Mouse (Mus musculus) embryonic fibroblast, embryonic 13.5 days (primary cell): ENCODE measurements around the gene Rinl. TPM values are rescaled to one million over a fixed set of nuclear protein-coding genes. Genes with fewer than 3 reads are reported as not detected.

Experiments used
- H3K27ac ChIP-seq: 2 replicates; pipeline ENCODE4 v1.5.1; 2012; ENCODE audit warnings: low read length, control low read depth, inconsistent platforms; ENCODE audit not compliant: insufficient read depth
- H3K4me1 ChIP-seq: 2 replicates; pipeline ENCODE4 v1.6.1; 2011; ENCODE audit warnings: low read length; ENCODE audit not compliant: control insufficient read depth, insufficient read depth
- H3K4me3 ChIP-seq: 2 replicates; pipeline ENCODE4 v1.5.1; 2011; ENCODE audit warnings: mild to moderate bottlenecking, control low read depth, low read length; ENCODE audit not compliant: insufficient read depth
- CTCF ChIP-seq: IDR thresholded peaks from 2 replicates; pipeline ENCODE4 v1.5.1; 2011; ENCODE audit warnings: mild to moderate bottlenecking, control low read depth, low read length, moderate library complexity, borderline replicate concordance; ENCODE audit not compliant: insufficient read depth
- POLR2A ChIP-seq: IDR thresholded peaks from 2 replicates; pipeline ENCODE4 v1.6.1; 2011; ENCODE audit warnings: low read depth, mild to moderate bottlenecking, control low read depth, low read length, moderate library complexity
- polyA plus RNA-seq: library from polyadenylated mRNA; stranded (reverse); fragments of >200 nt; gene quantifications from 2 replicates; pipeline ENCODE4 v1.2.4, GENCODE M21; 2011; ENCODE audit warnings: low read depth; ENCODE audit not compliant: missing spikeins, insufficient read length

Gene Rinl
- polyA plus RNA-seq, 1 experiment, result 0.77 TPM

GRCm38 (mm10) chr7:28830981-28831380 is 42.2 kb downstream of the Rinl start:
- no peak for TF ChIP-seq CTCF
- TF ChIP-seq POLR2A, result no peak
- Histone ChIP-seq H3K27ac (no peak overlapping the region), H3K4me3 (no peak overlapping the region), H3K4me1 (peaks cover under 1% of the 10 kb centered on the region; the same call in 1 of the 2 replicates)

- no peaks in the 10 kb centered on the region for H3K4me1 ChIP-seq
- TF ChIP-seq CTCF (no peak), POLR2A (no peak)
- H3K27ac ChIP-seq, result no peak overlapping the region
These were observed 42.8 kb downstream of the Rinl start for GRCm38 (mm10) chr7:28831411-28832125.

GRCm38 (mm10) chr7:28832137-28832536 is 43.4 kb downstream of the Rinl start:
- no peak overlapping the region for H3K4me3 ChIP-seq
- no peak for TF ChIP-seq POLR2A
- no peak for TF ChIP-seq CTCF

More at GRCm38 (mm10) chr7:28831411-28832125, 42.8 kb downstream of the Rinl start:
- H3K4me3 ChIP-seq, result no peak overlapping the region

GRCm38 (mm10) chr7:28833723-28834347 is 45.1 kb downstream of the Rinl start, which contains the start of gene Lgals4:
Gene Lgals4 (plus strand): TSS chr7:28833854.
- Histone ChIP-seq H3K4me1 (no peaks in the 10 kb centered on the region), H3K27ac (no peak within 1 kb of the TSS), H3K4me3 (no peak within 1 kb of the TSS)
- TF ChIP-seq POLR2A (no peak), CTCF (no peak)

More at GRCm38 (mm10) chr7:28832137-28832536, 43.4 kb downstream of the Rinl start:
- Histone ChIP-seq H3K27ac (no peak overlapping the region), H3K4me1 (no peaks in the 10 kb centered on the region)

GRCm38 (mm10) chr7:28836936-28837335 is 48.2 kb downstream of the Rinl start:
- Histone ChIP-seq H3K4me1 (no peaks in the 10 kb centered on the region), H3K4me3 (no peak overlapping the region), H3K27ac (no peak overlapping the region)
- no peak for TF ChIP-seq POLR2A
- no peak for TF ChIP-seq CTCF

- no peak overlapping the region for H3K4me3 ChIP-seq
- no peak overlapping the region for H3K27ac ChIP-seq
- TF ChIP-seq POLR2A, result no peak
- TF ChIP-seq CTCF, result no peak
- no peaks in the 10 kb centered on the region for H3K4me1 ChIP-seq
These were observed 49.6 kb downstream of the Rinl start for GRCm38 (mm10) chr7:28838331-28838730.

- Histone ChIP-seq H3K27ac (no peak overlapping the region), H3K4me1 (0 out of 2 replicates have a peak, but pooled peaks cover 3% of the 10 kb centered on the region), H3K4me3 (no peak overlapping the region)
- TF ChIP-seq POLR2A, result no peak
- TF ChIP-seq CTCF, result no peak
These were observed 58.5 kb downstream of the Rinl start for GRCm38 (mm10) chr7:28847273-28847672.

Other genes with a start within 250 kb of the Rinl start
- gene Sycn, start 248.1 kb upstream of the Rinl start, polyA plus RNA-seq, result not detected in 2 replicates
- gene Nccrp1, start 241.7 kb upstream of the Rinl start, polyA plus RNA-seq, result not detected in 2 replicates
- gene Samd4b, start 190.8 kb upstream of the Rinl start, polyA plus RNA-seq, result 65.7 and 69.3 TPM in 2 replicates
- 8.0 and 10.5 TPM in 2 replicates for gene Pak4, start 190.8 kb upstream of the Rinl start, polyA plus RNA-seq
- 1.8 TPM in 1 of 2 replicates, not detected in the other for gene Acp7, start 157.6 kb upstream of the Rinl start, polyA plus RNA-seq
- gene Fbxo27, start 96.1 kb upstream of the Rinl start, polyA plus RNA-seq, result 3.8 and 5.1 TPM in 2 replicates
- gene Fbxo17, start 72.2 kb upstream of the Rinl start, polyA plus RNA-seq, result 16.3 and 18.4 TPM in 2 replicates
- 30.9 and 50.8 TPM in 2 replicates for gene Mrps12, start 47.1 kb upstream of the Rinl start, polyA plus RNA-seq
- 5.2 and 7.1 TPM in 2 replicates for gene Sars2, start 47.0 kb upstream of the Rinl start, polyA plus RNA-seq
- gene Ccer2, start 32.8 kb upstream of the Rinl start, polyA plus RNA-seq, result not detected in 2 replicates
- 60.1 and 64.1 TPM in 2 replicates for gene Sirt2, start 22.2 kb upstream of the Rinl start, polyA plus RNA-seq
- 13.8 and 15.0 TPM in 2 replicates for gene Nfkbib, start 21.5 kb upstream of the Rinl start, polyA plus RNA-seq
- gene Hnrnpl, start 19.6 kb downstream of the Rinl start, polyA plus RNA-seq, result 442 and 496 TPM in 2 replicates
- gene Ech1, start 36.2 kb downstream of the Rinl start, polyA plus RNA-seq, result 80.4 and 81.2 TPM in 2 replicates
- gene Lgals4, start 44.9 kb downstream of the Rinl start, polyA plus RNA-seq, result 1.4 and 6.5 TPM in 2 replicates
- 1.5 and 4.3 TPM in 2 replicates for gene Lgals7, start 74.9 kb downstream of the Rinl start, polyA plus RNA-seq
- 0.23 TPM in 1 of 2 replicates, not detected in the other for gene Capn12, start 92.5 kb downstream of the Rinl start, polyA plus RNA-seq
- 446 and 575 TPM in 2 replicates for gene Actn4, start 173.4 kb downstream of the Rinl start, polyA plus RNA-seq
- 328 and 347 TPM in 2 replicates for gene Eif3k, start 192.9 kb downstream of the Rinl start, polyA plus RNA-seq
- gene Map4k1, start 193.1 kb downstream of the Rinl start, polyA plus RNA-seq, result 2.0 and 2.2 TPM in 2 replicates